Mouse (Mus musculus) kidney, adult 9 months (tissue): Measurements from ENCODE around the gene Cd22.
"Not testable (repeated sequence)": the region's sequence is repeated elsewhere in the genome, so short reads cannot be mapped to it uniquely, and the experiment has no call there.

Source experiments
- DNase-seq: peaks from one replicate; pipeline ENCODE4 v3.0.0; 2022

Gene Cd22

GRCm38 (mm10) chr7:30880176-30880575 lies at the start of gene Cd22:
Gene Cd22 (minus strand): TSS chr7:30880342.
- no peak for DNase-seq

- not testable (repeated sequence) for DNase-seq
Measured at GRCm38 (mm10) chr7:30924581-30924980, 44.4 kb upstream of the Cd22 start, which contains the start of gene Hamp2. Gene Hamp2 (minus strand): TSS chr7:30924681.

- DNase-seq, result no peak
Measured at GRCm38 (mm10) chr7:30924071-30924470, 43.9 kb upstream of the Cd22 start.

DNA sequence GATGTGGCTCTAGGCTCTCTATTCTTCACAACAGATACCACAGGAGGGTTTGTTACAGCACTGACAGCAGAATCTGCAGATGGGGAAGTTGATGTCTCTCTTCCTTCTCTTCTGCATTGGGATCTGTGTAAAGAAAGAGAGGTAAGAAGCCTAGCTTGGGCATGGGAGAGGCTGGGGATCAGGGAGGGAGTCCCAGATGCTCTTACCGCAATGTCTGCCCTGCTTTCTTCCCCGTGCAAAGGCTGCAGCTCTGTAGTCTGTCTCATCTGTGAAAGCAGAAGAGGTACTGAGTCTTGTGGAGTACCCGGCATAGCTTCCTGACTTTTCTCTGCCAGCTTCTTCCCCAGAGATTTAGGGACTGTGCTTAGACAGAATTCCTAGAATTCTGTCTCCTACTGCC lies 42.3 kb upstream of the Cd22 start:
- DNase-seq, result not testable (repeated sequence)

DNA sequence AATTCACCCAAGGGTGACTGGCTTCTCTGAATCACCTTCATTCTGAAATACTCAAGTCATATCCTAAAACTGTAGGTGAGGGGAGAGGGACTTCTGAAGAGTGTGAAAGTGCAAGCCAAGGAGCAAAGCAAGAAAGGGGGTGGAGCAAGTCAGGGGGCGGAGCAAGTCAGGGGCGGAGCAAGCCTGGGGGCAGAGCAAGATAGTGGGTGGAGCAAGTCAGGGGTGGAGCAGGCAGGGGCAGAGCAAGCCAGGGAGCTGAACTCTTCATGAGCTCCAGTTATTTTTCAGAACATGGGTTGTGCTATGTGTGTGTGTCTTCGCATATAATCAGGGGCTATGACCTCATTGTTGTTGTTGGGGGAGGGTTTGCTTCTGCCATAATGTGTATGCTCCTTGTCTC lies 40.1 kb upstream of the Cd22 start:
- no peak for DNase-seq

DNA sequence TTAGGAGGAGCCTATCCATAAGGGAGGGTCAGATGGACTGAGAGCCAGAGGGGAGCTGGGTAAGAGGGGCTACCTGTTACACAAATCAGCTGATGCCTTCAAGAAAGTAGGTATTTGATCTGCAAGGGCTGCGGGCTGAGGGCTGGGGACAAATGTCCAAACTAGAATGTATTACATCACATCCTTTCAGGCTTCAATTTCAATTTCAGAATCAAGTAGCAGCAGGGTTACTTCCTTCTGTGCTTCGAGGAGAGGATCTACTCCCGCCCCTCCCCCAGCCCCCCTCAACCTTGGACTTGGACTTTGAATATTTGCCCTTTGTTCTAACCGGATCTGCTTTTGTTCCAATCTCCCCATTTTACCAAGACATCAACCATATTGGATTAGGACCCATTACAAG lies 37.1 kb upstream of the Cd22 start:
- no peak for DNase-seq

DNA sequence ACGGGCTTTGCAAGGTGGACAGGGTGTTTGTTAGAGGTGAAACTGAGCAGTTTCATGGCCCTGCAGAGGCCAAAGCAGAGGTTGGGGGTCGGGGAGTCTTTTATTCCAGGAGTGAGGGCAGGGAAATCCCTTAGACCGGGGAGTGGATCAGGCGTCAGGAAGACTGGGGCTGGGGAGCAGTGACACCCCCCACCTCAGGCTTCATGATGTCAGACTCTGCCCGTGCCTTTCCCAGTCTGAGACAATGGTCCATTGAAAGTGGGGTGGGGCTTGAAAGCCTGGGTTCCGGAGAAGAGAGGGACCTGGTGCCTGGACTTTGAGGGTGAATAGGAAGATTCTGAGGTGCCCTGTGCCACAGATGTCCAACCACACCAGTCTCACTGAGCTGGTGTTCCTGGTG lies 36.6 kb upstream of the Cd22 start:
- no peak for DNase-seq

DNA sequence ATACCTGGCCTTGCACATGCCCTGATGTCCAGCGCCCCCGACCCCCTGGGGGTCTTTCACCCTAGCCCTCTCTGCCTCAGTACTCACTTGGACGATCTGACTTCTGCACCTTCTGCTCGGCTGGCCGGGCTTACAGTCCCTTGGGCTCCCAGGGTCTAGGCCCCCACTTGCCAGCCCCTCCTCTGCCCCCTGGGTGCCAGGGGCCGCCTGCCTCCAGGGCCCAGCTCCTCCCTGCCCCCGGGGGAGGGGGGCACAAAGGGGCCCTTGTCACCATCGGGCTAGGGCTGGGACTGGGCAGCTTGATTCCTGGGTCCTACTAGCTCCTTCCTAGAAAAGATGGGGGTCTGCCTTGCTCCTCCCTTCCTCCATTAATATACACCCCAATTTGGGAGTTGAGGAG lies 34.6 kb upstream of the Cd22 start, which contains the start of gene Mag:
Gene Mag (minus strand): TSS at position 142 of the 400 bp plus-strand sequence.
- no peak for DNase-seq

DNA sequence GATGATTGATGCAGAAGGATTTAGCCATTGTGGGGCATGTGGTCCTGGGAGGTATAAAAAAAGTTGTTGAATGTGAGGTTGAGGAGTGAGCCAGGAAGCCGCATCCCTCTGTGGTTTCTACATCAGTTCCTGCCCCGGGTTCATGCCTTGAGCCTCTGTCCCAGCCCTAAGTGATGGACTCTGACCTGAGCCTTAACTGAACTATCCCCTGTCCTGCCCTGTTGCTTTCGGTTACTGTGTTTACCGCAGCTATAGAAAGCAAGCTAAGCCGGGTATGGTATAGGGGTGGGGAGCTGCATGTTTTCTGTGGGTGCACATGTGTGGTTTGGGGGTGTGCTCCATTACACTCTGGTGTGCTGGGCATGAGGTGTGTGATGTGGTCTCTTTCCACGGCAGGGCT lies 29.6 kb upstream of the Cd22 start:
- no peak for DNase-seq

- DNase-seq, result no peak
Measured at GRCm38 (mm10) chr7:30908992-30909431, 28.9 kb upstream of the Cd22 start.

- DNase-seq, result no peak
Measured at GRCm38 (mm10) chr7:30908277-30908991, 28.3 kb upstream of the Cd22 start.

DNA sequence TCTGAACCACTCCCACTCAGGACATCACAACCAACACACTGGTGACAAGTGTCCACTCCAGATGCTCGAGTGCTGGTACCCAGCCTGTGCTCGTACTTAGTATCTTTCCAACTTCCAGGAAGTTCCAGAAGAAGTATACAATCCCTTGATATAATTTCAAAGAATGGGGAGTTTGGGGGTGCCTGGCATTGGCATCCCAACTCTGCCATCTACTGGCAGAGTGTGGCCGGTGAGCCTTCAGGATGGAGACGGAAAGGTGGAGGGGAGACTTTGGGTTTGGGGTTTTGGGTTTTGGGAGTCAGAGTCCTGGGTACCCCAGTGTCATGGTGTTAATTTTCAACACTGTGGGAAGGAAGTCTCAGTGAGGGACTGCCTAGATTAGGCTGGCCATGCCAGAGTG lies 23.9 kb upstream of the Cd22 start:
- DNase-seq, result peak; percentile 19

GRCm38 (mm10) chr7:30895217-30895616 lies 15.1 kb upstream of the Cd22 start:
- no peak for DNase-seq

DNA sequence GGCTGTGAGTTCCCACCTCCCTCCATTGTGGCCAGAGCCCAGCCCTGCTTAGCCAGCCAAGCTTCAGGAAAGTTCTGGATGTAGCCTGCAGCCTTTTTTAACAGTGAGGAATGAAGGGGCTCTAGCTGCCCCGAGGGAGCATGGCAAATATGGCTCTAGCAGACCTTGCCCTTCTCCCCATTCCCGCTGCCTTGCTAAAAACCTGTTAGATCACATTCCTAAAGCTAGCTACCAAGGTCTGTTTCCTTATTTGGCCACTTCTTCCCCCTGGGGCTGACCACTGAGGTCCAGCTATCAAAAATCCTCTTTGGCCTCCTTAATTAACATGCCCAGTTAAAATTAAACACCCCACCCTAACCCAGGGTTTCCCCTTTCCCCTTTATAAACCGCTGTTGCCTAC lies 12.4 kb upstream of the Cd22 start:
- DNase-seq, result peak; percentile 39

- no peak for DNase-seq
Measured at GRCm38 (mm10) chr7:30891746-30892145, 11.6 kb upstream of the Cd22 start.

- no peak for DNase-seq
Measured at GRCm38 (mm10) chr7:30890681-30891080, 10.5 kb upstream of the Cd22 start.

DNA sequence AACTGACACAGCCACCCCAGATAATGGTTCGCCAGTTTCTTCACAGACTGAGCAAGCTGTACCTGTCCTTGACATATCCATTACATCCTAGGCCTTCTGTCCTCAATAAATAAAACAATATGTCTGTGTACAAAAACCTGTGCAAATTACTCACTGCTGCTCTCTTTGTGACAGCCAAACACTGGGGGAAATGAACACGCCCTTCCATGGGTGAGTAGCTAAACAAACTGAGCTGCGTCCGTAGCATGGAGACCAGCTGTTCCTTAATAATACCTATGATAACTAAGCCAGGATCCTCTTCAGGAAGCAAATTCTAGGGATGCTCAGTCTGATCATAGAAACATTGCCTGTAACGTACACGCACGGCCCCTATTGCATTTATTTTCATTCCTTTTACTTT lies 8.6 kb upstream of the Cd22 start:
- no peak for DNase-seq

DNA sequence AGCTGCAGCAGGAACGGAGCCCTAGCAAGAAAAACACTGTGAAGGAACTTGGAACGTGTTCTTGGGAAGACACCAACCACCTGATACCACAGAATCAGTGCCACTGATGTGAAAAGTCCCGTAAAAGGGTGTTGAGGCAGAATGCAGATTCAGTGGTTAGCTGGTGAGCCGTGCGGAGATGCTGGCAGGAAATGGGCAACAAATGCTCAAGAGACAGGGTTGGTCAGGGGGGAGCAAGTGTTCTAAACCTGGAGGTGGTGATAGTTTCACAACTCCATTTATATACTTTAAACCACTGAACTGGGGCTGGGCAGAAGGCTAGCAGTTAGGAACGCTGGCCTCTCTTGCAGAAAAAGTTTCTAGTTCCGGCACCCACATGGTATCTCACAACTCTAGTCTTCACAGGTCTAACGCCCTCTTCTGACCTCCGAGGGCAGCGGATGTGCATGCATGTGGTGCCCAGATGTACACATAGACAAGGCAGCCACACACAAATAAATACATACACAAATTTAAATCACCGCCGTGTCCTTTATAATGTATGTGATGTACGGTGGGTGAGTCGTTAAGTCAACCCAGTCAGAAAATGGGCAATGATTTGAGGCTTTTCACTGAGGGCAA lies 7.5 kb upstream of the Cd22 start:
- DNase-seq, result no peak

GRCm38 (mm10) chr7:30886852-30887251 lies 6.7 kb upstream of the Cd22 start:
- DNase-seq, result no peak

DNA sequence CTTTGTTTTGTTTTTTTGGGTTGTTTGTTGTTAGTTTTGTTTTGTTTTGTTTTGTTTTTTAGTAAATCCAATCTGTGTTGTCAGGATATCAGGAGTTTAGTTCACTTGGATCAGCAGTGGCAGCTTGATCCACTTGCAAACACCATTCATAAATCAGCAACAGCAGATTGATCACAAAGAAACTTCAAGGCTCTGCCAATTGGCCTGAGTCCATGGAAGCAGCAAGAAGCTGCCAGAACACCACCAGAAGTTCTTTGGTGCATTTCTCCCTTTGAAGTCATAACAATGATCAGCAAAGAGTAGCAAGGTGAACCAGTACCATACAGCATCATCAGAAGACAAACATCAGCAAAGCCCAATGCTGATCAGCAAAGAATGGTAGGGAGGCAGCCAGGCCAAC lies 3.9 kb upstream of the Cd22 start:
- DNase-seq, result no peak

- DNase-seq, result no peak
Measured at GRCm38 (mm10) chr7:30881367-30881766, 1.2 kb upstream of the Cd22 start.

GRCm38 (mm10) chr7:30878950-30879349 lies 1.2 kb downstream of the Cd22 start:
- no peak for DNase-seq

DNA sequence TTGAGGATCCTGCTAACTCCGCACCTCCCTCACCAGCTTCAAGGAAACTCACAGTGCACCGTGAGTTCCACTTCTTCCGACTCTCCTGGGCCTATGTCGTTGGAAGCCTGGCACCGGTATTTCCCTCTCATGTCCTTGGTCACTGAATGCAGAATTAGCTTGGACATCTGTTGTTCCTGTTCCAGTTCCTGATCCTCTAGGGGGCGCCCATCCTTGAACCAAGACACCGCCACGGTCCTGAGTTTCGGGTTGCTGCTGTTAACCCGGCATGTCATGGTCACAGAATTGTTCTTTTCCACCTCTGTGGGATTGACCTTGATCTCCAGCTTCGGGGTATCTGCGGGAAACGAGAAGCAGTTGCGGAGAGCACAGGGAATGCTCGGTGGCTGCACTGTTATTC lies 7.1 kb downstream of the Cd22 start:
- peak; percentile 79 for DNase-seq

GRCm38 (mm10) chr7:30863386-30863785 lies 16.8 kb downstream of the Cd22 start:
- no peak for DNase-seq

GRCm38 (mm10) chr7:30861464-30861863 lies 18.7 kb downstream of the Cd22 start, which contains the start of gene Ffar1:
Gene Ffar1 (minus strand): TSS chr7:30861564.
- no peak for DNase-seq
